Mouse (Mus musculus) heart, postnatal 25 days (tissue): ENCODE data around the gene Sirt5. TPM values are rescaled to one million over a fixed set of nuclear protein-coding genes. Genes with fewer than 3 reads are reported as not detected.

Experiments
- total RNA-seq, 2 experiments: library from RNA; stranded (reverse); gene quantifications; 2 replicates each; pipeline ENCODE4 v1.2.3; 2021

The Sirt5 gene
- total RNA-seq, 2 experiments from 2014 or later = 55.0 to 55.2 TPM

Other genes with a start within 250 kb of the Sirt5 start
- gene Tbc1d7, start 194.0 kb upstream of the Sirt5 start, total RNA-seq = 10 to 100 TPM; 35.9 to 43.0 TPM
- gene Gfod1, start 61.3 kb upstream of the Sirt5 start, total RNA-seq = 10 to 100 TPM; 35.3 to 36.0 TPM
- gene Nol7, start 32.9 kb downstream of the Sirt5 start, total RNA-seq = 100 to 1,000 TPM; 110 to 113 TPM
- gene Ranbp9, start 115.8 kb downstream of the Sirt5 start, total RNA-seq = 10 to 100 TPM; 43.3 to 43.6 TPM
- gene Mcur1, start 194.7 kb downstream of the Sirt5 start, total RNA-seq = 10 to 100 TPM; 45.0 to 46.3 TPM